ENCODE assay signal across 27 mouse cellular contexts in genomic region chr8:13227184-13227583, GRCm38 (mm10). TPM values are rescaled to one million over a fixed set of nuclear protein-coding genes. Genes with fewer than 3 reads are reported as not detected.
DNase-seq lines count a peak whose midpoint lies in the region; ATAC-seq and TF ChIP-seq lines count a peak whose summit lies in the region.
"Had no signal": no experiment of that assay in that cellular context is flagged by ENCODE, and none has a peak within 500 bp of the region (broad histone marks: within the 10 kb centered on the region; RNA-seq: fewer than 3 reads in every experiment).

No protein-coding gene starts in this region.

- no peak for DNase-seq in heart, adult 2 months
- no peak for DNase-seq in heart, postnatal 10 days
- DNase-seq in heart, postnatal 0 days (ENCODE audit: low spot score), result no peak
- DNase-seq in heart, adult 18-20 months, result no peak
- peak; percentile 17 for DNase-seq in 416B (ENCODE audit: low read depth)
- DNase-seq in MN1 (ENCODE audit: low spot score), result peak; percentile 60
- no peak for DNase-seq in kidney, postnatal 36 days
- DNase-seq in spleen, postnatal 14 days (ENCODE audit: low spot score in 2 of 2), result no peak
- DNase-seq: adrenal gland, postnatal 10 days; B cell, adult 2 months; cerebellum, adult 9-11 months; liver; lung, adult 2 months; lung, postnatal 36 days; thymus, postnatal 36 days had no signal

- 0 out of 2 replicates have a peak, but pooled peaks have one; percentile 52 for TF ChIP-seq EP300 in heart, adult 2 months (IDR thresholded peaks at IDR 0.05; ENCODE audit: insufficient read depth, low read depth, low read length)
- no peak for TF ChIP-seq EP300 in heart, postnatal 0 days (IDR thresholded peaks at IDR 0.05; ENCODE audit: low read depth)

- H3K4me1 ChIP-seq in heart, adult 2 months (ENCODE audit: control insufficient read depth, insufficient read depth, low read length), result peaks cover 4% of the 10 kb centered on the region; the same call in 1 of the 2 replicates
- peaks cover 46% of the 10 kb centered on the region for H3K4me1 ChIP-seq in heart, postnatal 0 days (ENCODE audit: control insufficient read depth, insufficient read depth)
- H3K4me1 ChIP-seq: hindbrain, embryonic 15.5 days; intestine, embryonic 15.5 days; kidney, embryonic 15.5 days had no signal

- peak; percentile 28; the same call in 1 of the 2 replicates for ATAC-seq in heart, postnatal 0 days (ENCODE audit: insufficient read depth, low read depth)
- ATAC-seq: activated CD4-positive, CD25-positive, alpha-beta regulatory T cell, adult 4 months; forebrain, embryonic 15.5 days; intestine, embryonic 15.5 days; Patski had no signal

- no peak for TF ChIP-seq CTCF in heart, adult 2 months (IDR thresholded peaks at IDR 0.05)
- TF ChIP-seq CTCF in heart, postnatal 0 days (IDR thresholded peaks at IDR 0.05; ENCODE audit: low read depth), result no peak

- H3K9me3 ChIP-seq in heart, postnatal 0 days (replicated peaks; ENCODE audit: control insufficient read depth, low read length), result no peaks in the 10 kb centered on the region
- H3K9me3 ChIP-seq: forebrain, embryonic 15.5 days; hindbrain, embryonic 15.5 days; intestine, embryonic 15.5 days; kidney, embryonic 15.5 days; neural tube, embryonic 12.5 days had no signal

- WGBS in heart, adult 2 months, result 21% methylated on average over 3 of the region's 3 CpGs
- 35% methylated on average over 3 of the region's 3 CpGs for WGBS in heart, postnatal 0 days

- H3K4me3 ChIP-seq in heart, adult 2 months, result no peak overlapping the region
- H3K4me3 ChIP-seq in heart, postnatal 0 days (ENCODE audit: low read depth, low read length), result no peak overlapping the region
- H3K4me3 ChIP-seq: forebrain, embryonic 15.5 days; hindbrain, embryonic 15.5 days; intestine, embryonic 15.5 days; kidney, embryonic 15.5 days; neural tube, embryonic 12.5 days had no signal

- H3K27ac ChIP-seq in heart, adult 2 months, result peak overlapping the region; percentile 67; the same call in 1 of the 2 replicates
- peak overlapping the region; percentile 78 for H3K27ac ChIP-seq in heart, postnatal 0 days (ENCODE audit: low read depth)
- H3K27ac ChIP-seq: hindbrain, embryonic 15.5 days; intestine, embryonic 15.5 days; kidney, embryonic 15.5 days; neural tube, embryonic 12.5 days had no signal

- H3K4me2 ChIP-seq in heart, postnatal 0 days (ENCODE audit: low read depth, low read length), result no peak overlapping the region
- H3K4me2 ChIP-seq: forebrain, embryonic 15.5 days; hindbrain, embryonic 15.5 days; intestine, embryonic 15.5 days; kidney, embryonic 15.5 days; midbrain, embryonic 11.5 days; neural tube, embryonic 12.5 days had no signal

- H3K27me3 ChIP-seq in heart, adult 2 months (ENCODE audit: control insufficient read depth, insufficient read depth, low read length), result no peaks in the 10 kb centered on the region
- H3K27me3 ChIP-seq in heart, postnatal 0 days (ENCODE audit: control insufficient read depth, insufficient read depth, low read length), result no peaks in the 10 kb centered on the region
- H3K27me3 ChIP-seq: forebrain, embryonic 15.5 days; hindbrain, embryonic 15.5 days; intestine, embryonic 15.5 days; neural tube, embryonic 12.5 days had no signal

- H3K36me3 ChIP-seq in heart, adult 2 months (ENCODE audit: control insufficient read depth, insufficient read depth, low read length), result no peaks in the 10 kb centered on the region
- peaks cover 39% of the 10 kb centered on the region for H3K36me3 ChIP-seq in heart, postnatal 0 days (replicated peaks; ENCODE audit: control insufficient read depth, insufficient read depth, low read length)
- H3K36me3 ChIP-seq: forebrain, embryonic 15.5 days; hindbrain, embryonic 15.5 days; intestine, embryonic 15.5 days; kidney, embryonic 15.5 days; neural tube, embryonic 12.5 days had no signal

- H3K9ac ChIP-seq in heart, adult 2 months (ENCODE audit: low read depth, low read length), result no peak overlapping the region
- H3K9ac ChIP-seq in heart, postnatal 0 days (replicated peaks; ENCODE audit: low read depth, low read length), result no peak overlapping the region
- H3K9ac ChIP-seq: forebrain, embryonic 15.5 days; hindbrain, embryonic 15.5 days; intestine, embryonic 15.5 days; kidney, embryonic 15.5 days; neural tube, embryonic 12.5 days had no signal

- no peaks in the 10 kb centered on the region for H3K79me2 ChIP-seq in heart, adult 2 months (replicated peaks; ENCODE audit: control insufficient read depth, insufficient read depth, low read length)

- no peak; the same call in 1 of the 2 replicates for TF ChIP-seq POLR2A in heart, adult 2 months (IDR thresholded peaks at IDR 0.05; ENCODE audit: insufficient read depth, low read depth, low read length)

- intact Hi-C loops in heart, adult 2 months (cut with DNase I), result no loop called here
- intact Hi-C loops in heart, postnatal 10 days (cut with DNase I), result no loop called here

RNA-seq across cellular contexts. Expression of gene Grtp1, which starts 26.8 kb away (rescaled TPM):
- total RNA-seq in heart, adult 2 months (2021), result 1 to 10 TPM; 3.9 to 5.1 TPM
- 3.8 and 5.6 TPM in 2 replicates for polyA plus RNA-seq in heart, adult 2 months (2012; rRNA removed)
- 1 to 10 TPM; 2.5 to 2.6 TPM for total RNA-seq in heart, postnatal 10 days (2021)
- 4.4 and 9.9 TPM in 2 replicates for total RNA-seq in heart, postnatal 0 days (2014; rRNA removed; ENCODE audit: low replicate concordance)
- polyA plus RNA-seq in heart, postnatal 0 days (2015; fragmentation: Nextera tagmentation; extraction: Ambion mirVana), result 10.0 and 11.9 TPM in 2 replicates
- total RNA-seq in heart, adult 18-20 months (2021), result 1 to 10 TPM; 4.9 to 5.1 TPM
- total RNA-seq: granulocyte monocyte progenitor cell, adult 5-6 weeks had no signal

RNA-seq across cellular contexts. Expression of gene Adprhl1, which starts 26.8 kb away (rescaled TPM):
- total RNA-seq in heart, adult 2 months (2021), result 100 to 1,000 TPM; 587 to 599 TPM
- 371 and 464 TPM in 2 replicates for polyA plus RNA-seq in heart, adult 2 months (2012; rRNA removed)
- total RNA-seq in heart, postnatal 10 days (2021), result 100 to 1,000 TPM; 418 to 470 TPM
- total RNA-seq in heart, postnatal 0 days (2014; rRNA removed; ENCODE audit: low replicate concordance), result 252 and 255 TPM in 2 replicates
- 317 and 337 TPM in 2 replicates for polyA plus RNA-seq in heart, postnatal 0 days (2015; fragmentation: Nextera tagmentation; extraction: Ambion mirVana)
- 100 to 1,000 TPM; 577 to 637 TPM for total RNA-seq in heart, adult 18-20 months (2021)
- total RNA-seq: granulocyte monocyte progenitor cell, adult 5-6 weeks; monocyte, adult 5-6 weeks had no signal
- polyA plus RNA-seq: activated CD4-positive, CD25-positive, alpha-beta regulatory T cell, adult 4 months; forebrain, embryonic 15.5 days; large intestine, adult 2 months; midbrain, embryonic 11.5 days; small intestine, adult 2 months had no signal

Comparison
In these comparisons a context has a peak if more than half of its experiments do, and no peak if none do; other contexts are left out.
1. DNase-seq: peak in 416B (single experiment) and MN1 (single experiment); none in heart, adult 2 months (0 of 2), heart, postnatal 10 days (0 of 2), heart, postnatal 0 days (single experiment), heart, adult 18-20 months (0 of 2), kidney, postnatal 36 days (0 of 2) and spleen, postnatal 14 days (0 of 2).